Mouse (Mus musculus) hindbrain, embryonic 10.5 days (tissue): ENCODE measurements around the gene Arvcf. TPM values are rescaled to one million over a fixed set of nuclear protein-coding genes. Genes with fewer than 3 reads are reported as not detected.

Source experiments
- DNase-seq: peaks from one replicate; pipeline ENCODE4 v3.0.0-alpha.2; 2017; ENCODE audit warnings: low spot score
- H3K27ac ChIP-seq: fragments of 300-500 bp; sonication (generic); 2 replicates; pipeline ENCODE4 v1.5.1; 2016; ENCODE audit warnings: mild to moderate bottlenecking, moderate library complexity
- H3K27me3 ChIP-seq: fragments of 300-500 bp; sonication (generic); 2 replicates; pipeline ENCODE4 v1.6.1; 2016; ENCODE audit warnings: mild to moderate bottlenecking; ENCODE audit not compliant: poor library complexity, insufficient read depth, severe bottlenecking
- H3K36me3 ChIP-seq: fragments of 300-500 bp; sonication (generic); 2 replicates; pipeline ENCODE4 v1.6.1; 2016; ENCODE audit warnings: mild to moderate bottlenecking, moderate library complexity
- H3K4me1 ChIP-seq: fragments of 300-500 bp; sonication (generic); replicated peaks from 2 replicates; pipeline ENCODE4 v1.6.1; 2016; ENCODE audit warnings: mild to moderate bottlenecking
- H3K4me3 ChIP-seq: fragments of 300-500 bp; sonication (generic); 2 replicates; pipeline ENCODE4 v1.5.1; 2016; ENCODE audit warnings: mild to moderate bottlenecking, moderate library complexity
- H3K9me3 ChIP-seq: fragments of 300-500 bp; sonication (generic); 2 replicates; pipeline ENCODE4 v1.6.1; 2016; ENCODE audit warnings: mild to moderate bottlenecking, moderate library complexity
- WGBS: fragments of 180-500 bp; shearing (Covaris S2); methylation state at CpG from one replicate; pipeline ENCODE4 v1.1.7; 2016; 5-methylcytosine and 5-hydroxymethylcytosine counted together
- polyA plus RNA-seq: library from polyadenylated mRNA; unstranded; fragments of >200 nt; fragmentation: Nextera tagmentation; extraction: Ambion mirVana; gene quantifications from 2 replicates; pipeline ENCODE4 v1.2.1, GENCODE M21; 2016

Arvcf gene
- polyA plus RNA-seq, 1 experiment from 2014 or later = 115 TPM

- WGBS = 89% methylated on average over 8 of the region's 8 CpGs
- no peak for DNase-seq
- Histone ChIP-seq H3K36me3 (peaks cover 4% of the 10 kb centered on the region; the same call in 1 of the 2 replicates), H3K4me3 (no peak overlapping the region), H3K4me1 (peaks cover 41% of the 10 kb centered on the region), H3K27me3 (peaks cover 6% of the 10 kb centered on the region), H3K9me3 (no peaks in the 10 kb centered on the region), H3K27ac (no peak overlapping the region)
These were observed 6.4 kb upstream of the Arvcf start for GRCm38 (mm10) chr16:18341605-18342004.

GRCm38 (mm10) chr16:18342076-18342475 is 5.9 kb upstream of the Arvcf start:
- Histone ChIP-seq H3K4me3 (peak overlapping the region; percentile 70; the same call in 1 of the 2 replicates), H3K27ac (no peak overlapping the region), H3K9me3 (no peaks in the 10 kb centered on the region), H3K4me1 (peaks cover 41% of the 10 kb centered on the region), H3K36me3 (peaks cover 4% of the 10 kb centered on the region; the same call in 1 of the 2 replicates), H3K27me3 (peaks cover 11% of the 10 kb centered on the region)
- 93% methylated on average over 2 of the region's 2 CpGs for WGBS
- no peak for DNase-seq

GRCm38 (mm10) chr16:18342650-18343570 is 5.1 kb upstream of the Arvcf start:
- H3K4me3 ChIP-seq = peak overlapping the region; percentile 70
- 46% methylated on average over 9 of the region's 9 CpGs for WGBS
- H3K9me3 ChIP-seq = no peaks in the 10 kb centered on the region
- H3K27me3 ChIP-seq = peaks cover 19% of the 10 kb centered on the region
- H3K4me1 ChIP-seq = peaks cover 48% of the 10 kb centered on the region
- H3K36me3 ChIP-seq = no peaks in the 10 kb centered on the region
- H3K27ac ChIP-seq = peak overlapping the region; percentile 83
- no peak for DNase-seq

GRCm38 (mm10) chr16:18343778-18344177 is 4.2 kb upstream of the Arvcf start:
- Histone ChIP-seq H3K4me1 (peaks cover 57% of the 10 kb centered on the region), H3K27me3 (peaks cover 27% of the 10 kb centered on the region), H3K4me3 (peak overlapping the region; percentile 70), H3K9me3 (no peaks in the 10 kb centered on the region), H3K27ac (peak overlapping the region; percentile 83), H3K36me3 (no peaks in the 10 kb centered on the region)
- peak; percentile 97 for DNase-seq
- under 1% methylated on average over 38 of the region's 38 CpGs for WGBS

- peaks cover 57% of the 10 kb centered on the region for H3K4me1 ChIP-seq
- H3K4me3 ChIP-seq = no peak overlapping the region
- H3K36me3 ChIP-seq = no peaks in the 10 kb centered on the region
- H3K27ac ChIP-seq = no peak overlapping the region
- peaks cover 41% of the 10 kb centered on the region for H3K27me3 ChIP-seq
- H3K9me3 ChIP-seq = no peaks in the 10 kb centered on the region
- DNase-seq = peak; percentile 89
- WGBS = 6% methylated on average over 3 of the region's 3 CpGs
These were observed 2.7 kb upstream of the Arvcf start for GRCm38 (mm10) chr16:18345243-18345642.

GRCm38 (mm10) chr16:18348601-18349175 is 706 bp downstream of the Arvcf start:
- WGBS = under 1% methylated on average over 28 of the region's 28 CpGs

GRCm38 (mm10) chr16:18349761-18350325 is 1.9 kb downstream of the Arvcf start:
- whole genome bisulfite sequencing = 74% methylated on average over 12 of the region's 12 CpGs
- Histone ChIP-seq H3K27me3 (peaks cover 50% of the 10 kb centered on the region), H3K9me3 (no peaks in the 10 kb centered on the region), H3K27ac (no peak overlapping the region), H3K4me3 (peak overlapping the region; percentile 89; the same call in 1 of the 2 replicates), H3K4me1 (peaks cover 43% of the 10 kb centered on the region), H3K36me3 (peaks cover 17% of the 10 kb centered on the region)
- DNase-seq = no peak

More at GRCm38 (mm10) chr16:18348601-18349175, 706 bp downstream of the Arvcf start:
- peak overlapping the region; percentile 89 for H3K4me3 ChIP-seq
- no peaks in the 10 kb centered on the region for H3K9me3 ChIP-seq
- H3K27me3 ChIP-seq = peaks cover 50% of the 10 kb centered on the region
- DNase-seq = peak; percentile 59
- H3K4me1 ChIP-seq = peaks cover 53% of the 10 kb centered on the region
- peaks cover 11% of the 10 kb centered on the region; the same call in 1 of the 2 replicates for H3K36me3 ChIP-seq
- peak overlapping the region; percentile 91 for H3K27ac ChIP-seq

- Histone ChIP-seq H3K36me3 (peaks cover 25% of the 10 kb centered on the region), H3K4me1 (peaks cover 38% of the 10 kb centered on the region), H3K9me3 (no peaks in the 10 kb centered on the region), H3K27ac (no peak overlapping the region), H3K4me3 (no peak overlapping the region), H3K27me3 (peaks cover 45% of the 10 kb centered on the region)
- peak; percentile 51 for DNase-seq
- 59% methylated on average over 5 of the region's 5 CpGs for WGBS
These were observed 3.5 kb downstream of the Arvcf start for GRCm38 (mm10) chr16:18351313-18352055.

- Histone ChIP-seq H3K27ac (no peak overlapping the region), H3K4me3 (no peak overlapping the region), H3K4me1 (peaks cover 28% of the 10 kb centered on the region), H3K36me3 (peaks cover 25% of the 10 kb centered on the region), H3K9me3 (no peaks in the 10 kb centered on the region), H3K27me3 (peaks cover 29% of the 10 kb centered on the region)
- DNase-seq = no peak
- 91% methylated on average over 1 of the region's 1 CpGs for WGBS
These were observed 5.1 kb downstream of the Arvcf start for GRCm38 (mm10) chr16:18353106-18353505.

- 91% methylated on average over 1 of the region's 1 CpGs for WGBS
- Histone ChIP-seq H3K27ac (no peak overlapping the region), H3K36me3 (peaks cover 25% of the 10 kb centered on the region), H3K4me1 (peaks cover 23% of the 10 kb centered on the region; the same call in 1 of the 2 replicates), H3K4me3 (no peak overlapping the region), H3K27me3 (no peaks in the 10 kb centered on the region), H3K9me3 (no peaks in the 10 kb centered on the region)
- no peak for DNase-seq
These were observed 9.0 kb downstream of the Arvcf start for GRCm38 (mm10) chr16:18356961-18357360.

GRCm38 (mm10) chr16:18357977-18358376 is 10.0 kb downstream of the Arvcf start:
- Histone ChIP-seq H3K27me3 (no peaks in the 10 kb centered on the region), H3K9me3 (no peaks in the 10 kb centered on the region), H3K27ac (no peak overlapping the region), H3K4me3 (no peak overlapping the region), H3K36me3 (peaks cover 21% of the 10 kb centered on the region), H3K4me1 (peaks cover 20% of the 10 kb centered on the region; the same call in 1 of the 2 replicates)
- no peak for DNase-seq
- 85% methylated on average over 6 of the region's 6 CpGs for WGBS

- no peaks in the 10 kb centered on the region for H3K27me3 ChIP-seq
- peaks cover 16% of the 10 kb centered on the region; the same call in 1 of the 2 replicates for H3K4me1 ChIP-seq
- peak overlapping the region; percentile 45; the same call in 1 of the 2 replicates for H3K27ac ChIP-seq
- 74% methylated on average over 6 of the region's 6 CpGs for WGBS
- peaks cover 22% of the 10 kb centered on the region for H3K36me3 ChIP-seq
- H3K4me3 ChIP-seq = no peak overlapping the region
- DNase-seq = no peak
- H3K9me3 ChIP-seq = peaks cover 3% of the 10 kb centered on the region; the same call in 1 of the 2 replicates
These were observed 12.3 kb downstream of the Arvcf start for GRCm38 (mm10) chr16:18360151-18360805.
